Mouse (Mus musculus) testis, adult 2 months (tissue): ENCODE results near the gene Prex1. TPM values are rescaled to one million over a fixed set of nuclear protein-coding genes. Genes with fewer than 3 reads are reported as not detected.
A peak's percentile ranks its signal among the peaks of the same experiment; 100 is the strongest.

Source experiments
- H3K27ac ChIP-seq: fragments of 200-500 bp; 2 replicates; pipeline ENCODE4 v1.5.1; 2012; ENCODE audit warnings: low read depth, low read length; ENCODE audit not compliant: control insufficient read depth, insufficient read depth
- H3K27me3 ChIP-seq: fragments of 200-500 bp; 2 replicates; pipeline ENCODE4 v1.6.1; 2012; ENCODE audit warnings: mild to moderate bottlenecking, low read length, moderate library complexity; ENCODE audit not compliant: control insufficient read depth, insufficient read depth
- H3K36me3 ChIP-seq: fragments of 200-500 bp; 2 replicates; pipeline ENCODE4 v1.6.1; 2012; ENCODE audit warnings: mild to moderate bottlenecking, low read length; ENCODE audit not compliant: control insufficient read depth, insufficient read depth
- H3K4me1 ChIP-seq: fragments of 200-500 bp; 2 replicates; pipeline ENCODE4 v1.6.1; 2012; ENCODE audit warnings: low read length; ENCODE audit not compliant: control insufficient read depth, insufficient read depth
- H3K4me3 ChIP-seq: fragments of 200-500 bp; 2 replicates; pipeline ENCODE4 v1.5.1; 2012; ENCODE audit warnings: low read depth, mild to moderate bottlenecking, low read length, moderate library complexity, mixed read lengths; ENCODE audit not compliant: control insufficient read depth
- CTCF ChIP-seq: fragments of 200-500 bp; IDR thresholded peaks from 2 replicates; pipeline ENCODE4 v1.5.1; 2012; ENCODE audit warnings: low read depth, mild to moderate bottlenecking, inconsistent platforms, low read length, moderate library complexity; ENCODE audit not compliant: control insufficient read depth, insufficient read depth, insufficient replicate concordance
- POLR2A ChIP-seq: fragments of 200-500 bp; IDR thresholded peaks from 2 replicates; pipeline ENCODE4 v1.6.1; 2012; ENCODE audit warnings: low read depth, mild to moderate bottlenecking, inconsistent platforms, low read length, moderate library complexity; ENCODE audit not compliant: control insufficient read depth
- polyA plus RNA-seq: library from polyadenylated mRNA; depleted of rRNA; stranded (reverse); fragments of >200 nt; gene quantifications from 2 replicates; pipeline ENCODE4 v1.2.3, GENCODE M21; 2012

Prex1 gene
- polyA plus RNA-seq, 1 experiment, result 13.6 TPM

DNA sequence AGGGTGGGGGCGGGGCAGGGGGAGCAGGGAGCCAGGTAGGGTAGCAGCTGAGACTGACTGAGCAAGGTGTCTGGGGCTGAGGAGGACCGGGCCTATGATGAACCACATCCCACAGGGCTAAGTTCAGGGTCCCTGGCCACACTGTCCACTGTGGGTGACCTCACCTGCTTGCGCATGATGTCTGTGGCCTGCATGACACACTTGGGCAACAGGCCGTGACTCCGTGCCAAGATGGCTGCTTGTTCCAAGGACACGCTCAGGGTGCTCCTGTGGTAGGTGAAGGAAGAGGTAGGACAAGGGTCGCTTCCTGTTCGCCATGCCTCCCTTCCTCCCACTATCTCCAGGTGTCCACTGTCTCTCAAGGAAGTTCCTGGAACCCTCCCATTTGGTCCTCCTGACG is 144.4 kb downstream of the Prex1 start:
- TF ChIP-seq CTCF (no peak), POLR2A (no peak)
- H3K27ac ChIP-seq, result no peak overlapping the region
- H3K27me3 ChIP-seq, result no peaks in the 10 kb centered on the region
- H3K36me3 ChIP-seq, result no peaks in the 10 kb centered on the region
- H3K4me1 ChIP-seq, result no peaks in the 10 kb centered on the region; the same call in 1 of the 2 replicates
- H3K4me3 ChIP-seq, result no peak overlapping the region

DNA sequence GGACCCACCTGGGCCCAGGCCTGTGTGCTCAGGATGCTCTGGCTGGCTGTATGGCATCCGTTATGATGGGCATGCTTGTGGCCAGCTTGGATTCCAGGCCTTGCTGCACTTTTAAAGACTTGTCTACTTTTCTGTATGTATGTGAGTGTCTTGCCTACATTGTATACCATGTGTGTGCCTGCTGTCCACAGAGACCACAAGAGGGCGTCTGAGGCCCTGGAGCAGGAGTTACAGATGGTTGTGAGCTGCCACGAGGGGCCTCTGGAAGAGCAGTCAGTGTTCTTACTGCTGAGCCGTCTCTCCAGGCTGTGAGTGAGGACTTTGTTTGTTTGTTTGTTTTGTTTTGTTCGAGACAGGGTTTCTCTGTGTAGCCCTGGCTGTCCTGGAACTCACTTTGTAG is 148.1 kb downstream of the Prex1 start:
- H3K27ac ChIP-seq, result no peak overlapping the region
- no peak overlapping the region for H3K4me3 ChIP-seq
- no peak for TF ChIP-seq POLR2A
- H3K4me1 ChIP-seq, result peaks cover 3% of the 10 kb centered on the region
- H3K36me3 ChIP-seq, result no peaks in the 10 kb centered on the region
- no peaks in the 10 kb centered on the region for H3K27me3 ChIP-seq

DNA sequence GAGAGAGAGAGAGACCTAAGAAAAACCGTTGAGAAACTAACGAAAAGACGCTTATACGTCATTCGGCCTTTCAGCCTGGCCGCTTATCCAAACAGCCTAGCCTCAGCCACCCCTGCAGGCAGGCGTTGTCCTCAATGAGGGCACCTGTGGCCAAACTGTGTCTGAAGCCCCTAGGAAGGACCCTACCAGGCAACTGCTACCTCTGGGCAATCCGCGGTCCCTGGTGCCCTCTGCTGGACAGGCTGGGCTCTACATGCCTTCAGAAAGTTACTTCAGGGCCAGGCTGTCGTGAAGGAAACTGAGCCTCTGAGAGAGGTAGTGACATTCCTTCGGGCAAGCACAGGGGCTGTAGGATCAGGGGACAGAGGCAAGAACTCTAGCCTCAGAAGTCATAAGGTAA is 149.2 kb downstream of the Prex1 start:
- no peaks in the 10 kb centered on the region for H3K36me3 ChIP-seq
- H3K27me3 ChIP-seq, result no peaks in the 10 kb centered on the region
- TF ChIP-seq POLR2A, result no peak
- TF ChIP-seq CTCF, result peak; percentile 85; the same call in 1 of the 2 replicates
- H3K4me3 ChIP-seq, result 0 out of 2 replicates have a peak overlapping the region, but pooled peaks have one; percentile 1
- H3K27ac ChIP-seq, result no peak overlapping the region
- peaks cover 3% of the 10 kb centered on the region for H3K4me1 ChIP-seq

DNA sequence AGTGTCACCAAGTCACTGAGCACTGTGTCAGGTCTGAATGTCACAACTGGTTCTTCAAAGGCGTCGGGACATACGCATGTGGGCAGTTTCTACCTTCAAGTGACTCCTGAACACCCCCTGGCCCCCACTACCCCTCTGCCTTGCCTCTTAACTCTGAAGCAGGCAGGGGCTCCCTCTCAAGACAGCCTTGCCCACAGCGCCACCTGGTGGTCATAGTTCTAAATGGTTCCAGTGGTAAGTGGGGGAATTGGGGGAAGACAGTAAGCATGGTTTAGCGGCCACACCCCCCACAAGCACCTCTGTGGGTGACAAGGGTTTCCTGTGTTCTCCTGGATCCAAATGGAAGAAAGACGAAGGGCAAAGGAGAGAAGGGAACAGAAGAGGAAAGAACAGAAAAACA is 149.7 kb downstream of the Prex1 start:
- H3K4me3 ChIP-seq, result no peak overlapping the region
- no peaks in the 10 kb centered on the region for H3K36me3 ChIP-seq
- peaks cover 3% of the 10 kb centered on the region for H3K4me1 ChIP-seq
- TF ChIP-seq CTCF, result peak; percentile 91
- no peak for TF ChIP-seq POLR2A
- H3K27ac ChIP-seq, result no peak overlapping the region
- no peaks in the 10 kb centered on the region for H3K27me3 ChIP-seq

DNA sequence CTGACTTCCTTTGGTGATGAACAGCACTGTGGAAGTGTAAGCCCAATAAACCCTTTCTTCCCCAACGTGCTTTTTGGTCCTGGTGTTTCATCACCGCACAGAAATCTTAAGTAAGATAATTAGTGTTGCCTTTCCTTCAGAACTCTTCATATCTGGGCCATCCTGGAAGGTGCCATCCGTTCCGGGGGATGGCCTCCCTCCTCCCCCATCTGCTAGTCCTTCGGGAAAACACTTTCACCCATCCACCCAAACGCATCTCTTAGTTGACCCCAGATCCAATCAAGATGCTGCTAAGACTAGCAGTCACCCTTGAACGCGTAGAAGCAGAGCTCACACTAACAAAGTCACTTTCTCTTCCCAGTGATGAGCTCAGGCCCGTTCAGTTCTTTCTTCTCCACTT is 150.6 kb downstream of the Prex1 start:
- Histone ChIP-seq H3K27me3 (no peaks in the 10 kb centered on the region), H3K4me3 (no peak overlapping the region), H3K4me1 (peaks cover 3% of the 10 kb centered on the region), H3K27ac (no peak overlapping the region), H3K36me3 (no peaks in the 10 kb centered on the region)
- TF ChIP-seq CTCF (no peak), POLR2A (no peak)

DNA sequence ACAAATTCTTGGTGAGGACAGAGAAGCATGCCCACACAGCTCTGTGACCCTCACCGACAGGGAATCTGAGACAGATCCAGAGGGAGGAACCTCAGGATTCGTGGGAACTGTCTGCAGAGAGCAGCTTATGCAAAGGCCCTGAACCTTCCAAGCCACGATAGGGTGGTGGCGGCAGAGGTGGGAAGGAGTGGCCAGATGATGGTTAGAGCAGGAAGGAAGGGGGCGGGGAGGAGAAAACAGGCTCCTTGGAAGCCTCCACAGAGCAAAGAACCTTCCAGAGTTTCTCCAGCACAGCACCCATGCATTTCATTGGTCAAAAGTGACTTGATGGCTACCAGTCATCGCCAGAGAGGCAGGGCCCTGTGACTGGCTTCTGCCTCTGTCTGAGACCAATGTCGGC is 151.9 kb downstream of the Prex1 start:
- H3K36me3 ChIP-seq, result no peaks in the 10 kb centered on the region
- TF ChIP-seq CTCF (no peak), POLR2A (no peak)
- peaks cover 3% of the 10 kb centered on the region for H3K4me1 ChIP-seq
- no peak overlapping the region for H3K4me3 ChIP-seq
- no peak overlapping the region for H3K27ac ChIP-seq
- no peaks in the 10 kb centered on the region for H3K27me3 ChIP-seq

DNA sequence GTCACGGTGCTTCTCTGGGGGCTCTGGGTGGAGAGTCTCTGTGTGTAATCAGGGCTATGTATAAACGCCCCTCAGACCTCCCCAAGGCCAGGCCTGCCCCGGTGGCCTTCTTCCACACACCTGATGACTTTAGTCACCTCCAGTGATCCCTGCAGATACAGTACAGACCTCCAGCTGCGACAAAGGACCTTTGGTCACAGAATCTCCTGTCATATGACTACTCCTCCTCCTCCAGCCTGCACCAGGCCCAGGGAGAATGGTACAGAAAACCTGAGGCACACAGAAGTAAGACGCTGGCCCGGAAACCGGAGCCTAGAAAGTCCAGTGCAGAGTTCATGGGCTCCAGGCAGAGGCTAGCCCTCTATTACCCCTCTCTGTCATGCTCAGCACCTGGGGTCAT is 152.8 kb downstream of the Prex1 start:
- Histone ChIP-seq H3K27me3 (no peaks in the 10 kb centered on the region), H3K27ac (no peak overlapping the region), H3K4me3 (no peak overlapping the region), H3K4me1 (peaks cover 3% of the 10 kb centered on the region), H3K36me3 (no peaks in the 10 kb centered on the region)
- TF ChIP-seq POLR2A (no peak), CTCF (no peak)

DNA sequence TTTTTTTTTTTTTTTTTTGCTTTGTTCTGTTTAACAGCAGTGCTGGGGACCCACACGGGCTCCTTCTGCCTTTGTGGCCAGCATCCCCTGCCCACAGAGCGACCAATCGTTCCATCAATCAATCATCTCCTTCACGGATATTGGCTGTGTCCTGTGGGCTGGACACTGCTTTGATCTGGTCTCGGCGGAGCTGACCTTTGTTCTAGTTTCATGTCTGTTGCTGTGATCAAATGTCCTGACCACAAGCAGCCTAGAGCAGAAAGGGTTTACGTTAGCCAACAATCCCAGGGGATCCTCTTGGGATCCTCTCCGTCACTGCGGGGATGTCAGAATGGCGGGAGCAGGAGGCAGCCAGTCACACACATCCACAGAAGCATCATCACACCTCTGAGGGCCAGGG is 154.1 kb downstream of the Prex1 start:
- Histone ChIP-seq H3K27ac (no peak overlapping the region), H3K4me3 (no peak overlapping the region), H3K36me3 (no peaks in the 10 kb centered on the region), H3K27me3 (no peaks in the 10 kb centered on the region), H3K4me1 (peaks cover 3% of the 10 kb centered on the region)
- TF ChIP-seq CTCF, result no peak
- TF ChIP-seq POLR2A, result no peak
